Mouse (Mus musculus) Muller cell, postnatal 12 days (primary cell): ENCODE data around the gene Ddx46.
"Not testable (repeated sequence)": the region's sequence is repeated elsewhere in the genome, so short reads cannot be mapped to it uniquely, and the experiment has no call there.

Experiments used
- DNase-seq: peaks from one replicate; pipeline ENCODE4 v3.0.0-alpha.2; 2015; ENCODE audit errors: inconsistent ontology term

The Ddx46 gene

DNA sequence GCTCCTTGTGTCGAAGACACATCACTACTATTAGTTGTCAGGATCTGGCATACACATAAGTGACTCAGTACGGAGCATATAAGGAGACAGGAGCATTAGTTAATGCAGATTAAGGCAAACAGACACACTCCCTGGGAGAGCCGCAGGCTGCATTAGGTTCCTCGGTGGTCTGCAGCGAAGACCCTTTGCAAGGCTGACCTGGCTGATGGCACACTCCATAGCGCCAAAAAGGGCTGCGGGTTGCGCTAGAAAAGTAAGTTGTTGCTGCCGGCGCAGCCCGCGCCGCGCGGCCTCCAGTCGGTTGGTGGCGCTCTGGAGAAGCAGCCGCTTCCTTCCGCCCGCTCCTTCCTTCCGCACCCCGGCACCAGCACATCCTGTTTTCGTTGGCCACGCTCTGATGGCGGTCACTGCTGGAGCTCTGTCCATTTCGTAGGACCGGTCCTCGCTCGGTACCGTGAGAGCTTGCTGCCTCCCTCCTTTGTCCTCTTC is at the start of gene Ddx46:
Gene Ddx46, plus strand, starts transcription at position 389 of the 489 bp plus-strand sequence.
- DNase-seq, result peak; percentile 91

DNA sequence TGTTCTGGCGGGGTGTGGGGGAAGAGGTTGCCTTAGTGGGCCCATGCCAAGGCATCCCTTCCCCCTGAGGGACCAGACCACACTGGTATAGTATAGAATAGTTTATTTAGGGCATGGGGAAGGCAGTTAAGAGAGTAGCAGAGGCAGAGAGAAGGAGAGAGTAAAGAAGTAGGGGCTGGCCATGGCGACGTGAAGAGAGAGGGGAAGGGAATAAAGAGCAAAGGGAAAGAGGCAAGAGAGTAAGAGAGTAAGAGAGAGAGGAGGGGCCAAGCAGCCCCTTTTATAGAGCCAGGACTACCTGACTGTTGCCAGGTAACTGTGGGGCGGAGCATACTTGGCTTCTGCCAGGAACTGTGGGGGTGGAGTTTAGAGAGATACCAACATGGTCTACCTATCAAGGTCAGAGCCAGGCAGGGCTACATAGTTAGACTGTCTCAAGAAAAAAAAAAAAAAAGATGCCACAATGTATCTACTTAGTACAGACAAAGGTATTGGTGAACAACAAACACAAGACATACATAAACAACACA is 42.8 kb upstream of the Ddx46 start:
- DNase-seq, result no peak

DNA sequence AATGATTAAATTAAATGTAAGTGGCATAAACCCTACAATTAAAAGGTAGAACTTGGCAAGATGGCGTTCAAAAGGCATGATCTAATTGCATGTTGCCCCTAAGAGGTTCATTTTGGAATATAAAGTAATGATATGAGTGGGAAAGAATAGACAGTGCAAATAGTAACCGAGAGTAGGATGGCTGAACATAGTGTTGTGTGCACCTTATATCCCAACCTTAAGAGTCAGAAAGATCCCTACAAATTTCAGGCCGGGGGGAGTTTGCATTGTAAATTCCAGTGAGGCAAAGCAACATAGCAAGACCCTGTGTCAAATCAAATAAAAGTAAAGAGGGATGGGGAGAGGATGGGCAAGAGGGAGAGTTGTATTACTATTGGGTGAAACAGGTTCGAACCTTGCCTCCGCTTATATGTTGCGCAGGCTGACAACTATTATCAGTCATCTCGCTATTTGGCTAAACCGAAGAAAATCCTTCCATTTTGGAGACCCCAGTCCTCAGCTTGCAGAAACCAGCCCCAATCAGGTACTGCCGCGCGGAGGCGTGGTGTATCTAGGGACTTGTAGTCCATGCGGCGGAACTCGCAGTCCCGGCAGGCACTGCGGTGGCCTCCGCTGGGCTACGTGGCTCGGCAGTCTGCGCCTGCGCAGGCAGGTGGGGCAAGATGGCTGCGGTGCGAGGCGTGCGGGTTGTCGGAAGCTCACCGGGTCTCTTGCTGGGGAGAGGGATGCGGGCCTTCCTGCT is 42.1 kb upstream of the Ddx46 start:
- peak; percentile 94 for DNase-seq

DNA sequence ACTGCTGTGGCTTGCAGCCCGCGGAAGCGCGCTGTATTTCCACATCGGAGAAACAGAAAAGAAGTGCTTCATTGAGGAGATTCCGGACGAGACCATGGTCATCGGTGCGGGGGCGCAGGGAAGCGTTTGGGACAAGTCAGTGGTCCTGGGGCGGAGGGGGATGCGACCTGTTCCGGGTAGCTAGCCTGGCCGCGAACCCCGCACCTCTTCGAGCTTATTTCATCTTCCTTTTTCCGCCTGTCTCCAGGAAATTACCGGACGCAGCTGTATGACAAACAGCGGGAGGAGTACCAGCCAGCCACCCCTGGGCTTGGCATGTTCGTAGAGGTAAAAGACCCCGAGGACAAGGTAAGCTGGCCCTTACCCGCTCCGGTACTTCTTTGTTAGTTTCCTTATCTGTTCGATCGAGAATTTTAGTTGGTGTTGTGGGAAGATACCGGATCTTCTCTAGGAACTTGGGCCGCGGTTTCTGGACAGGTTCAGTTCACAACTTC is 41.5 kb upstream of the Ddx46 start:
- no peak for DNase-seq

DNA sequence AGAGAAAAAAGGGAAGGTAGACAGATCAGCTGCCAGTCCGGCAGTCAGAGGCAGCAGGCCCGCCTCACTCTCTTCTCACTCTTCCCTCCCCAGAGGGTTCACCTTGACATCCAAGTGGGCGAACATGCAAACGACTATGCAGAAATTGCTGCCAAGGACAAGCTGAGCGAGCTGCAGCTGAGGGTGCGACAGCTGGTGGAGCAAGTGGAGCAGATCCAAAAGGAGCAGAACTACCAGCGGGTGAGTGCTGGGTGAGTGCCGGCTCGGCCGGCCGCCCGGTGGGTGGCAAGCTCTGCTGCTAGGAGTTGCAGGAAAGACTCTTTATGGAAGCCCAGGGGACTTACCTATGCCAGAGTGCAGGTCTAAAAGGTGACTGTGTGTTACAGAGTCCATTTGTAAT is 39.5 kb upstream of the Ddx46 start:
- DNase-seq, result no peak

DNA sequence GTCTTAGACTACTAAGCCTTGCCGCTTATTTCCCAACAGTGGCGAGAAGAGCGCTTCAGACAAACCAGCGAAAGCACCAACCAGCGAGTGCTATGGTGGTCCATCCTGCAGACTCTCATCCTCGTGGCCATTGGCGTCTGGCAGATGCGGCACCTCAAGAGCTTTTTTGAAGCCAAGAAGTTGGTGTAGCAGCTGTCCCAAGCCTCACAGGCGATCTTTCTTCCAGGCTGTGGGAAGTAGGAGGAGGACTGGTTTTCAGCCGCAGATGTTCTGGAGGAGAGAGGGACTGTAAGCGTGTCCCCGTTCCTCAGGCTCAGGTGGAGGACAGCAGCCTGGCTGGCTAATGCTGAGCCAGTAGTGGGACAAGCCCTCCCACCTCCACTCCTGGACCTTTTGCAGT is 38.0 kb upstream of the Ddx46 start:
- no peak for DNase-seq

DNA sequence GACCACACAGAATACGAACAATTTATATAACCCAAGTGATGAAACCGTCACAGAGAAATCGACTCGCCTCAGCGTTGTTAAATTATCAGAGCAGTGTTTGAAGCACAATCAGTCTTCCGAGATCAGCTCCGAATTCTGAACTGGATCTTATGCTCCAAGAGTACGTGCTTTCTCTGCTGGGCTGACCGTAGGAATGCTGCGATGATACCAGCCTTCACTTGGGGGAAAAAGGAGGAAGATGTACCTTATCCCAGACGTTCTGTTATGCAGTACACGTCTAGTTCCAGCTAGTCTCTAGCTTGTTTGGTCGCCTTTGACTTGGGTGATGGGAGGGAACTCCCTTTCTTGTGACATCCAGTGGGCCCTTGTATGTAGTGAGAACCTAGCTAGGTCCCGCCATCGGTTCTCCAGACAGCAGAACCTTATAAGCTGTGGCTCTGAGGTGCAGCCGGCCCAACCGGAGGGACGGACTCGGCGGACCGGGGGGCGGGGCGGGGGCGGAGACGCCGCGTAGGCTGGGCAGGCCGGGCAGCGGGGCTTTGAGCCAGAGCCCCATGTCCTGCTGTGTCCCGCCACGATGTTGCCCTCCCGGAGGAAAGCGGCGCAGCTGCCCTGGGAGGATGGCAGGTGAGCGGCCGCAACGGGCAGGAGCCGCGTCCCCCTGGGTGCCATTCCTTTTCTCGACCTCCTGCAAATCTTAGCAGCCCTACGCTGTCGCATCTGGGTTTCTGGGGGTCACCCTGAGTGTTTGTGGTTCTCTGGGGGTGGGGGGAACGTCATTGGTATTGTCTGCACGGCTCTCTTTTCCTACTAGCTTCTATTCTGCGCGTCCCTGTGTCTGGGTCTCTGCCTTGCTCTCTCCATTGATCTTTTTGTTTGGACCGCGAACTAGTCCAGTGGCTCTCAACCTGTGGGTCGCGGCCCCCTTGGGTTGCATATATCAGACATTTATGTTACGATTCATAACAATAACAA is 35.0 kb upstream of the Ddx46 start, which contains the start of gene B4galt7:
Gene B4galt7, plus strand, starts transcription at position 331 of the 975 bp plus-strand sequence.
- peak; percentile 88 for DNase-seq

DNA sequence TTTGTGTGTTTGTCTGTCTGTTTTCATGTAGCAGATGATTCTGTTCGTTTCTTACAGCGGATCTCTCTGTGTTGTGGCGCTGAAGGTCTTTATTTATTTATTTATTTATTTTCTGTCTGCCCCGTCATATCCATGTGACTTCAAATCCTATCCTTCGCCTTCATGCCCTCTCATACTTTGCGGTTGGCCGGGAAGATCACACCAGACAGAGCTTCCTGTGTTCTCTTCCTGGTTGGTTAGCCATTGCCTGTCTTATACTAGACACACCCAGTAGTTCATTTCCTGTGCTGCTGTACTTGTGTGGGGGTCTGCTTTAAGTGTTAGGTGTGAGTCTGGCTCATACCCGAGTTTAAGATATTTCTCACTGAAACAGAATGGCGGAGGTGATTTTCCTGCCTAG is 34.2 kb upstream of the Ddx46 start:
- DNase-seq, result peak; percentile 29

DNA sequence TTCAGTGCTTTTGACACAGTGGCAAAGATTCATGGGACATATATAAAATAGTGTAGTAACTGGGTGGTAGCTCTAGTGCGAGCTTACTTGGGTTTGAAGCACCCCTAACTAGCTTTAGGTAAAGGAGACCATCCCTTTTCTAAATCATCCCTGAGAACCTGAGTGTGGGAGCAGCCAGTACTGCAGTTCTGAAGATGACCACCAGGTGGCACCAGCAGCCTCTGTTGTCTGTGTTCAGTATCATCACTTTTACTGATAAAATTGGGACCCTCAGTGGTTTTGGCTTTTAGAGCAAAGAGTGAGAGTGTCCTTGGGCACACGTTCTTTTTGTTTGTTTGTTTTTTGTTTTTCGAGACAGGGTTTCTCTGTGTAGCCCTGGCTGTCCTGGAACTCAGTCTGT is 33.2 kb upstream of the Ddx46 start:
- peak; percentile 39 for DNase-seq

DNA sequence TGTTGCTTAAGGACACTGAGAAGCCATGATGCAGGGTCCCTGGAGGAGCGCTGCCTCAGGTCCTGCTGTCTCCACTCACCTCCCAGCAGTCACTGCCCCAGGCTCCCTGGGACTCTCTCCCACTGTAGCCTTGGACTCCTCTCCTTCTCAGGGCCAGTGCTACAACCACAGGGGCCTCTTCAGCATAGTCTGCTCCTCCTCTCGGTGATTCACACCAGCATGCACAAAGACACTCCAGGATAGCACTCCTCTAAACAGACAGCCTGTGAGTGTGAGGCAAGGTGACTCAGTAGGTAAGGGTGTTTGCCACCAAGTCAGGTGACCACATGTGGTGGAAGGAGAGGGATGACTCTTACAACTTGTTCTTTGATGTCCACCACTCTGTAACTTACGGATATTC is 30.2 kb upstream of the Ddx46 start:
- no peak for DNase-seq

DNA sequence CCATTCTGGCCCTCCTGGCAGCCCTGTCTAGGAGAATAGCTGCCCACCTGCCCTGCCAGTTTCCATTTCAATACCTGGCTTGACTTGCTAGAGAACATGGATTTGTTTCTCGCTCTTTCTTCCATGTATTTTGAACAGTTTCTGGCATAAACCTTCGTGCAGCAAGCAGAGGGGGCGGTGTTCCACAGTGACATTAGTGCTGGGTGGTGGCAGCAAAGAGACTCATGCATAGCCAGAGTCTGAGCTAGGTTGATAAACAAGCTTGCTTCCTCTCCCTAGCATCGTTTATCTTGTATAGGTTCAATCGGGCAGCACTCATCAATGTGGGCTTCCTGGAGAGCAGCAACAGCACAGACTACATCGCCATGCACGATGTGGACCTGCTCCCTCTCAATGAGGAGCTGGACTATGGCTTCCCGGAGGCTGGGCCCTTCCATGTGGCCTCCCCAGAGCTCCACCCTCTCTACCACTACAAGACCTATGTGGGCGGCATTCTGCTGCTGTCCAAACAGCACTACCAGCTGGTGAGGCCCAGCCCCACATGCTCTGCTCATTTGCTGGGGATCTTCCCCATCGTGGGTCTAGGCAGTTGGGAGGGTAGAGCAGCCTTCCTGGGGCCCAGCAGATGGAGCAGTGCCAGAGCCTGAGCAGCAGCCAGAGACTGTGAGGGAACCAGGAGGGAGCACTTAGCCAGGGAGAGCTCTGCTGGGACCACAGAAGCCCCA is 27.8 kb upstream of the Ddx46 start:
- no peak for DNase-seq

DNA sequence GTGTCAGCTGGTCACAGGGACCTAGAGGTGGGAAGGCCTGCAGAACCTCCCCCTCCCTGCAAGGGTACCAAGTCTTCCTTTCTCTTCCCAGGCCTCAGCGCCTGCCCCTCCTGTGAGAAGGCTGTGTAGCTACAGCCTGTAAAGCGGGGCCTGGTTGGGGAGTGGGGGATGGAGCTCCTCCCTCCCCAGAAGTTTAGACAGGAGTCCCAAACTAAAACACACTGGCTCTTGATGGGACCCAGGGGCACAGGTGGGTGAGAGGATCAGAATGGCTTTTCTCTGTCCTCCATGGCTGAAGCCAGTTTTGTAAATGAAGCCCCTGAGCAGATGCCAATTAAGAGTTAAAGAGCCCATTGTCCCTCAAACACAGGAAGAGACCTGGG is 27.2 kb upstream of the Ddx46 start:
- DNase-seq, result no peak

DNA sequence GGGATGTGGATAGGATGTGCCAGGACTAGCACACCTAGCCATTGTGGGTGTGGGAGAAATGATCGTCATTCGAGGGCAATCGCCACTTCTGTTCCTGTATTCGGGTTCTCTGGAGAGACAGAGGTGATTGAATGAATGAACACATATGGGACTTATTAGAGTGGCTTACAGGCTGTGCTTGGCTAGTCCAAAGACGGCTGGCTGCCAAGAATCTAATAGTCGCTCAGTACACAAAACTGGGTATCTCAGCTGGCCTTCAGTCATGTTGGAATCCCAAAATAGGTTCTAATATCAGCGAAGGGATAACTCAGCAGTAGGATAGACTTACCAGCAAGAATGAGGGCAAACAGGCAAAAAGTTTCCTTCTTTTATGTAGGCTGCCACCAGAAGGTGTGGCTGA is 22.8 kb upstream of the Ddx46 start:
- no peak for DNase-seq

DNA sequence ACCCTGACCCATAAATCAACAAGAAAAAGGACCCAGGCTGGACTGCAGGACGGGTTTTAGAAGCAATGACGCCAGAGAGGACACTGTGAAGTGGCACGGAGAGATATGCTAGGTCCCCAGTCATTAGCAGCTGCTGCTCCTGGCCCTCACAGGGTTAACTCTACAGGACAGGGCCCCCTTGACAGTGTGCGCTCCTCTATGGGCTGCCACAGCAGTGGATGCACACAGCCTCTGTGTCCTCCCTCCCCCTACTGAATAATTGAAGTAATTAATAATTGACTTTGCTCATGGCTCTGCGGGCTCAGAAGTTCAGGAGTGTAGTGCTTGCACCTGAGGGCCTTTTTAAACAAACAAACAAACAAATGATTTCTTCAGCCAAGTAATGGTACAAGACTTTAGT is 21.4 kb upstream of the Ddx46 start:
- DNase-seq, result no peak

DNA sequence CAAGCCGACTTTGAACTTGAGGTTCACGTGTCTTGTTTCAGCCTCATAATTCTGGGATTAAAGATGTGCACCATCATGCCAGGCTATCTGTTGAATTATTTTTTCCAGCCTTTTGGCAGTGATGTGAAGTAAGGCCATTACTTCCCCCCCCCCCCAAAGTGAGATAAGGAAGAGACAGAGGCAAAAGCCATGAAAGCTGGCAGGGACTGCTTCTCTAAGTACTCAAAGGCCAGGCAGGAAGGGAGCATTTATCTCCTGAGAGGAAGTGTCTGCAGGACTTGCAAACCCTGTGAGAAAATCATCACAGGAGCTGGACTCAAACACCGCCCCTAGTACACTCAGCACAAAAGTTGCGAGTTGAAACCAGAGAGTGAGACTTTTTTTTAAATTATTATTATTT is 15.5 kb upstream of the Ddx46 start:
- DNase-seq, result no peak

DNA sequence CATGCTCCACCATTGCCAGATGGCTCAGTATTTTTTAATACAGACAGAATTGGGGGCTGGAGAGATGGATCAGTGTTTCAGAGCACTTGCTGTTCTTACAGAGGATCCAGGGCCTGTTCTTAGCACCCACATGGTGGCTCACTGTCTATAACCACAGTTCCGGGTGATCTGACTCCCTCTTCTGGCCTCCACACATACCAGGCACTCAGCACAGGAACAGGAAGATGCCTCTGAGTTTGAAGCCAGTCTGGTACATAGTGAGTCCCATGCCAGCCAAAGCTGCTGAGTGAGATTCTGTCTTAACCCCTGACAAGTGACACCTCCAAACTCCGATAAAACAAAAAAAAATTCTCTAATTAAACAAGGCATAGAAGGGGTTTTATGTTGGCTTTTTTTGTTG is 14.6 kb upstream of the Ddx46 start:
- no peak for DNase-seq

DNA sequence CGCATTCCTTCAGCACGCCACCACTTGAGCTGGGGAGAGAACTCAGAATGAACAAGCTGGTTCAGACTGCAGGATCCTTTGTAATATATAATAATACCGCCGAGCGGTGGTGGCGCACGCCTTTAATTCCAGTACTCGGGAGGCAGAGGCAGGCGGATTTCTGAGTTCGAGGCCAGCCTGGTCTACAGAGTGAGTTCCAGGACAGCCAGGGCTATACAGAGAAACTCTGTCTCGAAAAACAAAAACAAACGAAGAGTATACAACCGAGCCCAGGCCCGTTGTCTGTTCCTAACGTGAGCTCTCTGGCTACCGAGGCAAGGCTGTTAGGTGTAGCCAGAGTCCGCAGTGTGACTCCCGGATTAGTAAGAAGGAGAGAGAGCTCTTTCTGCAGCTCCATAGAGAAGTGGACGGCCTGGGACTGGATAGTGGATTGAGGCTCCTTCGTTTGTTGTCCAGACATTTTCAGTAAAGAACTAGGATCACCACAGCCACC is 12.6 kb upstream of the Ddx46 start:
- not testable (repeated sequence) for DNase-seq

DNA sequence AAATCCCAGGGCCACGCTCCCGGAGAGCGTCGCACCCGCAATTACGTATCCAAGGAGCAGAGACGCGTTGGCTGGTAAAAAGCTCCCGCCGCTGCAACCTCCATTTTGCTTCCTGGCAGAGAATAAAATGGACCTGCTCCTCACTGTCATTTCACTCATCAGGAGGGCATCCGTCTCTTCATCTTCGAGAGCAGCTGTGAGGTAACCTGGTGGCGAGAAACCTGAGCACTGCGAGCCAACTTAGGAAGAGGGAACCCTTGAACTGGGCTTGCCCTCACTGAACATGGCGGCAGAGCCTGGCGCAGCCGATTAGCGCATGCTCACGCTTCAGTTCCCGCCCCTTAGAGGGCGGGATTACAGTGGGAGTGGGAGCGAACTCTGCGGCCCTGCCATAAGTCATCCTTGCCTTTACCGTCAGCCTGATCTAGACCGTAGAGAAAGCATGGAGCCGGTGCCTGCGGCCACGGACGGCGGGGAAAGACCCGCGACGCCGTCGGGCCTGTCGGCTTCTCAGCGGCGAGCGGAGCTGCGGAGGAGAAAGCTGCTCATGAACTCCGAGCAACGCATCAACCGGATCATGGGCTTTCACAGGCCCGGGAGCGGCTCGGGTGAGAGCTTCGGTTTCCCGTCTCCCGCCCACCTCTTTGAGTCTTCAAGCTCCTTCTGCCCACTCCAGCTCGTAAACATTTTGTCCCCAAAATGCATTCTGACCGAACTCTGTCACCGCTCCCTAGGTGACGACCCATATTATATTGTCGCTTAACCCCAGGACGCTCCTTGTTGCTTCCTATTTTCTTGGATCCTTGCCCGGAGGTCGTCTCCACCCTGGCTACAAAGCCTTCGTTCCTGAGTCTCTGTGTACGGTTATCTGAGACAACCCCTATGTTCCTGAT is 11.9 kb upstream of the Ddx46 start, which contains the start of gene Caml:
Gene Caml, plus strand, starts transcription at position 357 of the 893 bp plus-strand sequence.
- DNase-seq, result peak; percentile 90

DNA sequence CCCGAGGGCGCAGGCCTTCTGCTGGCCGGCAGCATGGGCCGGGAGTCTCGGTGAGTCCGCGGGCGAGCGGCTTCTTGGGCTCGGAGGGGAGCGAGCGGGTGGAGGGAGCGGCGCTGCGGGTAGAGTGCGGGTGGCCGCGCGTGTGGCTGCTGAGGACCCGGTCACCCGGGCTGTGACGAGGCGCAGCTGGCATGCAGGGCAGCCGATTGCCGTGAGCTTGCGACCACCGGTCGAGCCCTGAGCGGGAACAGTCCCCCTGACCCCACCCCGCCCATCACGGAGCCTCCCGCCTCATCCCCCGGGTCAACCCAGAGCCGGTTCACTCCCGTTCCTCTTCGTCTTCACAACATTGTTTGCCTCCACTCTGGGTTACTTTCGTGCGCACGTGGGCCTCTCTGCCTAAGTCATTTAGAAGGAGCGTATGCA is 332 bp downstream of the Ddx46 start:
- no peak for DNase-seq
